In the genomic region with DNA sequence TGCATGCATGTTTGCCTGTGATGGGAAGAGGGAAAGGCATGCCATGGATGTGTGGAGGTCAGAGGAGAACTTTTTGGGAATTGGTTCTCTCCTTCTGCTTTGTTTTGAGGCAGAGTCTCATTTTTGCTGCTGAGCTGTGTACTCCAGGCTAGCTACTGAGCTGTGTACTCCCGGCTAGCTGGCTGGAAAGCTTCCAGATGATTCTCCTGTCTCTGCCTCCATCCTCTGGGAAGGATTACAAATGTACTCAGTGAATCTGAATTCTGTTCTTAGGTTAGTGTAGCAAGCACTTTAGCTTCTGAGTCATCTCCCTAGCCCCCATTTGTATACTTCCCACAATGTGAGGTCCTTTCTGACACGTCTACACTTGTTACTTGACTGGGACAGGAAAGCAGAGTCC, we compare ENCODE assay signal across 20 mouse cellular contexts.
"Had no signal": no experiment of that assay in that cellular context is flagged by ENCODE, and none has a peak within 500 bp of the region (broad histone marks: within the 10 kb centered on the region; RNA-seq: fewer than 3 reads in every experiment).

No protein-coding gene starts in this region.

- DNase-seq: cerebellum, adult 9-10 months; cerebellum, adult 9-11 months; cerebellum, postnatal 10 days; cerebellum, postnatal 14 days; cerebellum, postnatal 25 days; cerebellum, postnatal 36 days; embryo, embryonic 11 days; forebrain, postnatal 0 days; gastrocnemius, adult 2 months; gastrocnemius, postnatal 10 days; gastrocnemius, postnatal 14 days; gastrocnemius, postnatal 25 days; gastrocnemius, postnatal 36 days; heart, adult 11 months; heart, adult 18-20 months; heart, adult 2 months had no signal

- ATAC-seq: forebrain, embryonic 13.5 days; forebrain, embryonic 14.5 days; forebrain, embryonic 15.5 days; forebrain, embryonic 16.5 days; forebrain, postnatal 0 days had no signal
